Mouse (Mus musculus): ENCODE results near the gene 6030468B19Rik. TPM values are rescaled to one million over a fixed set of nuclear protein-coding genes. Genes with fewer than 3 reads are reported as not detected.
"Not testable (repeated sequence)": the region's sequence is repeated elsewhere in the genome, so short reads cannot be mapped to it uniquely, and the experiment has no call there.

Gene 6030468B19Rik
- total and polyA plus RNA-seq, 3 experiments = 2.7 to 5.1 TPM; not detected in 1

- Histone ChIP-seq H3K27ac (ENCODE audit: control insufficient read depth, low read depth, low read length) (no peak overlapping the region), H3K4me3 (ENCODE audit: control insufficient read depth in 1 of 2, insufficient read depth in 1 of 2, low read depth in 2 of 2, low read length in 2 of 2) (peak overlapping the region in 1 of 2 experiments; percentile 31; a peak in 1 of 4 replicates), H3K9ac (ENCODE audit: control insufficient read depth, low read depth, low read length, poor library complexity, severe bottlenecking) (no peak overlapping the region; the same call in 1 of the 2 replicates), H3K36me3 (ENCODE audit: control insufficient read depth in 1 of 2, insufficient read depth in 2 of 2, low read length in 2 of 2) (no peaks in the 10 kb centered on the region), H3K9me3 (replicated peaks; ENCODE audit: insufficient read depth, low read length) (no peaks in the 10 kb centered on the region), H3K79me2 (ENCODE audit: control insufficient read depth, insufficient read depth, low read length, poor library complexity) (peaks cover 27% of the 10 kb centered on the region), H3K4me1 (ENCODE audit: control insufficient read depth in 1 of 2, insufficient read depth in 2 of 2, low read length in 2 of 2) (peaks cover 3 to 9% of the 10 kb centered on the region in 2 experiments; a peak in 2 of 4 replicates), H3K27me3 (ENCODE audit: control insufficient read depth in 1 of 2, insufficient read depth in 2 of 2, low read length in 2 of 2) (no peaks in the 10 kb centered on the region)
- TF ChIP-seq MAZ (IDR thresholded peaks at IDR 0.05; ENCODE audit: low read depth, low read length) (no peak), TBP (IDR thresholded peaks at IDR 0.05; ENCODE audit: low read depth, low read length) (no peak), HCFC1 (IDR thresholded peaks at IDR 0.05; ENCODE audit: low read depth, low read length) (no peak), JUND (IDR thresholded peaks at IDR 0.05; ENCODE audit: low read depth, low read length) (no peak), POLR2AphosphoS2 (IDR thresholded peaks at IDR 0.05; ENCODE audit: low read length) (no peak), BHLHE40 (IDR thresholded peaks at IDR 0.05; ENCODE audit: borderline replicate concordance, low read depth, low read length) (no peak), SIN3A (IDR thresholded peaks at IDR 0.05; ENCODE audit: low read length) (0 out of 2 replicates have a peak, but pooled peaks have one; percentile 9), NELFE (IDR thresholded peaks at IDR 0.05; ENCODE audit: low read depth, low read length) (0 out of 2 replicates have a peak, but pooled peaks have one; percentile 16), MAFK (IDR thresholded peaks at IDR 0.05; ENCODE audit: borderline replicate concordance, low read depth, low read length) (no peak)
- no peak for DNase-seq (ENCODE audit: low read depth, low spot score)
Measured at GRCm38 (mm10) chr11:117783683-117784309, 13.7 kb upstream of the 6030468B19Rik start.

- peaks cover 0 to 4% of the 10 kb centered on the region in 2 experiments; a peak in 1 of 4 replicates for H3K4me1 ChIP-seq (ENCODE audit: control insufficient read depth in 1 of 2, insufficient read depth in 2 of 2, low read length in 2 of 2)
- H3K79me2 ChIP-seq (ENCODE audit: control insufficient read depth, insufficient read depth, low read length, poor library complexity) = peaks cover 12% of the 10 kb centered on the region; the same call in 1 of the 2 replicates
- no peak overlapping the region for H3K9ac ChIP-seq (ENCODE audit: control insufficient read depth, low read depth, low read length, poor library complexity, severe bottlenecking)
- H3K4me3 ChIP-seq (ENCODE audit: control insufficient read depth in 1 of 2, insufficient read depth in 1 of 2, low read depth in 2 of 2, low read length in 2 of 2) = no peak overlapping the region
- no peak overlapping the region for H3K27ac ChIP-seq (ENCODE audit: control insufficient read depth, low read depth, low read length)
- H3K9me3 ChIP-seq (replicated peaks; ENCODE audit: insufficient read depth, low read length) = no peaks in the 10 kb centered on the region
- peak; percentile 82 for DNase-seq (ENCODE audit: low read depth, low spot score)
- no peaks in the 10 kb centered on the region for H3K27me3 ChIP-seq (ENCODE audit: control insufficient read depth in 1 of 2, insufficient read depth in 2 of 2, low read length in 2 of 2)
- H3K36me3 ChIP-seq (ENCODE audit: control insufficient read depth in 1 of 2, insufficient read depth in 2 of 2, low read length in 2 of 2) = no peaks in the 10 kb centered on the region
- TF ChIP-seq SMC3 (IDR thresholded peaks at IDR 0.05; ENCODE audit: low read depth, low read length) = peak; percentile 68
- no peak for TF ChIP-seq ZNF384 (IDR thresholded peaks at IDR 0.05; ENCODE audit: low read depth, low read length)
- no peak for TF ChIP-seq NELFE (IDR thresholded peaks at IDR 0.05; ENCODE audit: low read depth, low read length)
- no peak for TF ChIP-seq USF1 (IDR thresholded peaks at IDR 0.05; ENCODE audit: low read depth, low read length)
- peak; percentile 30; the same call in 1 of the 2 replicates for TF ChIP-seq ZC3H11A (IDR thresholded peaks at IDR 0.05; ENCODE audit: low read depth, low read length)
- TF ChIP-seq CTCF (IDR thresholded peaks at IDR 0.05 in 2 of 3, conservative IDR thresholded peaks at IDR 0.05 in 1 of 3; ENCODE audit: control insufficient read depth in 1 of 3, insufficient read depth in 1 of 3, low read depth in 2 of 3, low read length in 3 of 3, poor library complexity in 1 of 3, severe bottlenecking in 1 of 3) = peak; percentile 65 to 78 (median 78)
- TF ChIP-seq ELF1 (IDR thresholded peaks at IDR 0.05; ENCODE audit: low read depth, low read length) = no peak
- no peak for TF ChIP-seq MAZ (IDR thresholded peaks at IDR 0.05; ENCODE audit: low read depth, low read length)
- peak; percentile 53 for TF ChIP-seq RAD21 (IDR thresholded peaks at IDR 0.05; ENCODE audit: low read depth, low read length)
- no peak for TF ChIP-seq MEF2A (IDR thresholded peaks at IDR 0.05; ENCODE audit: extremely low read depth, insufficient replicate concordance, low read depth, low read length, poor library complexity, severe bottlenecking)
- TF ChIP-seq CHD2 (IDR thresholded peaks at IDR 0.05; ENCODE audit: low read length) = no peak
- no peak for TF ChIP-seq HCFC1 (IDR thresholded peaks at IDR 0.05; ENCODE audit: low read depth, low read length)
- TF ChIP-seq USF2 (IDR thresholded peaks at IDR 0.05; ENCODE audit: borderline replicate concordance in 1 of 2, insufficient read depth in 1 of 2, low read depth in 1 of 2, low read length in 2 of 2) = no peak
- TF ChIP-seq MYC (IDR thresholded peaks at IDR 0.05; ENCODE audit: low read depth, low read length) = no peak
- no peak for TF ChIP-seq POLR2AphosphoS2 (IDR thresholded peaks at IDR 0.05; ENCODE audit: low read length)
- no peak for TF ChIP-seq RCOR1 (IDR thresholded peaks at IDR 0.05; ENCODE audit: low read depth, low read length)
- no peak for TF ChIP-seq MAFK (IDR thresholded peaks at IDR 0.05; ENCODE audit: borderline replicate concordance, low read depth, low read length)
- no peak for TF ChIP-seq GATA1 (IDR thresholded peaks at IDR 0.05; ENCODE audit: low read depth, low read length)
- TF ChIP-seq CHD1 (IDR thresholded peaks at IDR 0.05; ENCODE audit: low read depth, low read length) = no peak
Measured at GRCm38 (mm10) chr11:117786294-117786693, 11.2 kb upstream of the 6030468B19Rik start.

- not testable (repeated sequence) for H3K27me3 ChIP-seq (ENCODE audit: control insufficient read depth in 1 of 2, insufficient read depth in 2 of 2, low read length in 2 of 2); DNase-seq (ENCODE audit: low read depth, low spot score); H3K4me1 ChIP-seq (ENCODE audit: control insufficient read depth in 1 of 2, insufficient read depth in 2 of 2, low read length in 2 of 2); H3K79me2 ChIP-seq (ENCODE audit: control insufficient read depth, insufficient read depth, low read length, poor library complexity); H3K36me3 ChIP-seq (ENCODE audit: control insufficient read depth in 1 of 2, insufficient read depth in 2 of 2, low read length in 2 of 2); H3K9ac ChIP-seq (ENCODE audit: control insufficient read depth, low read depth, low read length, poor library complexity, severe bottlenecking); H3K9me3 ChIP-seq (replicated peaks; ENCODE audit: insufficient read depth, low read length); H3K27ac ChIP-seq (ENCODE audit: control insufficient read depth, low read depth, low read length); H3K4me3 ChIP-seq (ENCODE audit: control insufficient read depth in 1 of 2, insufficient read depth in 1 of 2, low read depth in 2 of 2, low read length in 2 of 2)
Measured at GRCm38 (mm10) chr11:117788481-117788880, 9.0 kb upstream of the 6030468B19Rik start.

All from MEL (cell line).